Mouse (Mus musculus) ovary, postnatal 14 days (tissue): ENCODE data around the gene Gm37240.

Experiments used
- DNase-seq: peaks from one replicate; pipeline ENCODE4 v3.0.0; 2022; ENCODE audit warnings: low spot score

The Gm37240 gene

DNA sequence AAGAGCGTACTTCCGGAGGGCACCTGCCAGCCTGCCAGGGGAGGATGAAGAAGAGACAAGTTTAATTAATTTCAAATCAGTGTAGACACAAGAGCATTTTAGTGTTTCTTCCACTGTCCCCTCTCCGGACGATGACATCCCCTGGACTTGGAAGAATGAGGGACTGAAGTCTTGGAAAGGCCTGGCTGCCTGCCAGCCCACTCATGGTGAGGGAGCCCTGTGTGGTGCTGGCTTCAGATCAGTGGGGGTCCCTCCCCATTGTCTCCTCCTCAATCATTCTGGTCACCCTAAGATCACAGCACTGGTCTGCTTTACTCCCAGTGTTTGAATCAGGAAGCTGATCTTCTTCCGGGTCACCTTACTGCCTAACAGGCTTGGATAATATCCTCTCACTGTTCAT, 1185.4 kb downstream of the Gm37240 start:
- DNase-seq: no peak

DNA sequence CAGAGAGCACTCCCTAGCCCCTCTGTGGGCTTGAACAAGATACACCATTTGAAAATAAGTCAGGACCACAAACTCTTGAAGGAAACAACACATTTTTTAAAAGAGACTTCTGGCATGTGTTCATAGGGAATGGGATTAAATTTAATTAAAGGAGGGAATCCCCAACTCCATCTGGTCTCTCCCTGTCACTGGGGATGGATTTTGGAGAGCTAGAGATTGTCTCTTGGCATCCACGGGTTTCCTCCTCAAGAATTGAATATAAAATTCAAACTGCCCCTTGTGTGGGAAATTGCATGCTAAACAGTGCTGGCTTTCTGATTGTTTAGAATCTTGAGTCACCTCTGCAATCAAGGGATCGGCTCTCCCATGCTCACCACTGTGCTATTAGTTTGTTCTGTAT, 1185.8 kb downstream of the Gm37240 start:
- no peak for DNase-seq

DNA sequence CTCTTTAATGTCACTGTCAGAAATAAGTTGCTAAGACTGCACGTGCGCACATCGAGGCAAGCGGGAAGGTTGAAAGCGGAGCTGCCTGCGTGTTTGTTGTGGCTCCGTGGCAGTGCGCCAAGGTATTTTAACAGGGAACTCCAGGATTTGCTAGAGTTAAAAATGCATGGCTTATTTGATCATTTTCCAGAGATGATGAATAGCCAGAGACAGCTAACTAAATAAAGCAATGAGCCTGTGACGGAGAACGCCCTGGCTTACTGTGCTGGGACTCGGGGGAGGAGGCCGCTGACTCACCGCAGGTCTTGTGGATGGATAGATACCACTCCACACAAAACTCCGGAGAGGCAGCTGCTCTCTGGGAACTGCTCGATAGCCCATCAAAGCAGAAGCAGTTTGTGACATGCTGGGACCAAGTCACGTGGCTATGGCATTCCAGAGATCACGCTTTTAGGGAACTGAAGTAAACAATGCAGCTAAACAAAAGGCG, 1190.8 kb downstream of the Gm37240 start:
- peak; percentile 7 for DNase-seq

DNA sequence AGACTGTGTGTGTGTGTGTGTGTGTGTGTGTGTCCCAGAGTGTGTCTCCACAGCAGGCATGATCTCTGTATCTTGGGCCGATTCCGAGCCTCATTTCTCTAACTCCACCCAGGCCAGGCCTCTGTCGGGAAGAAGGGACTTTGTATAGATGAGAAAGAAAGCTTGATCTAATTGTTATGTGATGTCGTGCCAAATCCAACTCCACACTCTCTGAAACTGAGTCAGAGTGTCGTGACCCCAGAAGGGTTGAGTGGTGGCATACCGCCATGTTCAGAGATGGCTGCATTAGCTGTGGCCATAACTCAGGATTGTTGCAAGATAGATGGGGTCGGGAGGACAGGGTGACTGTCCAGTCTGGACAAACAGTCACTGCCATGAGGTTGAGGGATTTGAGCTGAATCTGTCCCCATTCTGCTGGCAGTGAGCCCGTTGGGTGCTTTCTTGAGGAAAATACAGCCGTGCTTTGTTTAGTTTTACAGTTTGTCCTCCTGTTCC, 1191.4 kb downstream of the Gm37240 start:
- no peak for DNase-seq

DNA sequence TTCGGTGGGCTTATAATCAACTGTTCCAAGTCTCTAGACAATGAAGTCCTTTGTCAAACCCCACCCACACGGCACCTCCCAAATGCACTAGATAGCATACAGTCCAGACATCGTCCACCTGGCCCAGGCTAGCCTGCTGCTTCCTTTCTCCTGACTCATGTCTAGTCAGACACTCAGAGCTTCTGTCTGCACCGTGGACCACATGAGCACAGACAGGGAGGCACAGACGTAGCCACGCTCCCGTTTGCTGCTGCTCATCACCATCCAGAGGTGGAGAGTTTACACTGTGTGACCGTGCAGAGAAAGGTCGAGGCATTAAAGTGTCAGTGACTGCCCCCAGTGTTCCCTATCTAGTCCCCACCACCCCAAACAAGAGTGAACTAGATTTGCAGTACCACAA, 1191.9 kb downstream of the Gm37240 start:
- DNase-seq: no peak

DNA sequence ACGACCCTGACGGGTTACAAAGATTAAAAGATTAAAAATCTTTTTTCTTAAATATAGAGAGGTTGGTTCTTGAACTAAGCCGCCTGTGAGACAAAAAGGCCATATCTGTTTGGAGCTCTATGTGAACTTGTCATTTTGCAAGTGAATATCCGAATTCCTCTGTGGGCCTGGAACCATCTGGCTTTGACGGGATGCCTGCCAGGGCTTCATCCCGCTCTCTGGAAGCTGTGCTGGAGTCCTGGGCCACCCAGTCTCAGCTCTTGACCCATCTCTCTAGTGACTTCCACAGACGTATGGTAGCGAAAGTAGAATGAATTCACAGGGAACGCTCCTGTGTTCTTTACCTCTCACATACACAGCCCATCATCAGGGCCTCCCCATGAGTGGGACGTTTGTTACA, 1193.4 kb downstream of the Gm37240 start:
- no peak for DNase-seq

DNA sequence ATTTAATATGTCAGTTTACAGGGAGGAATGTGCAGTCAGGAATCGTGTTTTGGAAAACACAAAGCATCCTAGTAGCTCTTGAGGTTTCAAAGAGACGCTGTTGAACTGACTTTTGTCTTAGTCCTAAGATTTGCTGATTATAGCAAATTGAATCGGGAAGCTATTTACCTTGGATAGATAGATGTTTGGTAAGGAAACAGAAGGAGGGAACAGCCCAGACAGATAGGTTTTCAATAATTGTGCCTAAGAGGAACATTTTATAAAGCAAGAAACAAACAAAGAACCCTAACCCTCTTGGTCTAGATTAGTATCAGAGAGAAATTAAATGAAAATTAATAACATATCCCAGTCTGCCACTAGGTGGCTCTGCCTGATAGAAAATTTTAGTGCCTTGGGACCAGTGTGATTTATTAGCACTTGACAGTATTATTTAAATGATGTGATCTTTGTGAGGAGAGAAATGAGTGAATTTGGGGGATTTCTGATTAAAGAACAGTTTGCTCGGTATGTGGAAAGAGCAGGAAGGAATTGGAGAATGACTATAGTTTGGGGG, 1194.6 kb downstream of the Gm37240 start:
- DNase-seq: peak; percentile 10

DNA sequence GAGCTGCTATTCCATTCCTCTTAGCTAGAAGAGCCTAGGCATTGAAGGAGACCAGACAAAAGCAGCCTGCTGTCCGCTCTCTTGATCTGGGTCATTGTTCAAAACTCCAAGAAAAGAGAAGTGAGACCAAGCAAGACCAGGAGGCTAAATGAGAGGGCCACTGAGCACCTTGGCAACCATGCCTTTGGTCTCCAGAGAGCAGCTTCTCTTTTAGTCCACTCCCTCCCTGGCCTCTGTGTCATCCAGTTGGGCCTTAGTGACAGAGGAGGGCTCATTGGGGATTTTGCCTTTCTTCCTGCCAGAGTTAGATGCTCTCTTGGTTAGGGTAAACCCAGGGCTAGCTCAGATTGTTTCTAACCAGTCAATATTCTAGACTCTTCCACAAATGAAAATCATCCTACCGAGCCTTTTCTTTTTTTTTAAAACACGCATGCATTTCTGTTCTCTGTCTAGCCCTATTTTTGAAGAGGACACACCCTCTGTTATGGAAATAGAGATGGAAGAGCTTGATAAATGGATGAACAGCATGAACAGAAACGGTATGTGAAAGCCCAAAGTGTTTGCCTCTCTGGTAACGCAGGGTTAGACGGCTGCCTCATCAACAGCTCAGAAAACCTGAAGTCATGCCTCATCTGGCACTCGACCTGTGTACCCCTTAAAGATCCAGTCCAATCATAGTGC, 1197.1 kb downstream of the Gm37240 start:
- DNase-seq: no peak

DNA sequence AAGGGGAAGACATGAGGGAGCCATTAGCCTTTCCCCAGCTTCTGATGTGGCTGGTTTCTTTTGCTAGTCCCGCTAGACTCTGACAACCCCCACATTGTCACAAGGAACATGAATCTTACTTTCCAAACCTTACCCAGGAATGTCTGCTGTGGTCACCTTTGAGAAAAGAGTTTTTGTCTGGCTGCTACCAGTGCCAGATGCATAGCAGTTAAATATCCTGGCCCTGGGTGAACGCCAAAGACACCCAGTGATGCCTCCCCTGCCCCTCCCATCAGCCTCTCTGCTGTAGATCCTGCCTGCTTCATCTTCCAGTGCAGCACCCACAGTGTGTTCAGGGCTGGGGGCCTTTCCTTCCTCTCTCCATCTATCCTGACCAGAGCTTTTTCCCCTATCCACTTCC, 1197.7 kb downstream of the Gm37240 start:
- no peak for DNase-seq

DNA sequence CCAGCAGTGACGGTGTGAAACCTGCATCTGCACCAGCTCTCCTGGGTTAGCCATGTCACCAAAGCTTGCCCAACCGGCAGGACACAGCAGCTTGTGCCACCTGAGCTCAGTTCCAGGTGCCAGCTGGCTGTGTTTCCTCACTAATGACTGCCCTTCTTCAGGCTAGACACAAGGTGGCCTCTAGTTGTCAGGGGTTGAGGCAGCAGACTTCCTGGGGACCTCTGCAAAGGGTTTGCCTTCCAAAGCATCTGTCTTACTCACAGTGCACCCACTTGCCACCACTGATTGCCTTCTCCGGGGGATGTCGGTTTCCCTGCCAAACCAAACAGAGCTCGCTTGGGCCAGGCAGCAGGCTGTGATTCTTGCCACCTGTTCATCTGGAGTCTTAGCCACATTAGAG, 1199.1 kb downstream of the Gm37240 start:
- no peak for DNase-seq

DNA sequence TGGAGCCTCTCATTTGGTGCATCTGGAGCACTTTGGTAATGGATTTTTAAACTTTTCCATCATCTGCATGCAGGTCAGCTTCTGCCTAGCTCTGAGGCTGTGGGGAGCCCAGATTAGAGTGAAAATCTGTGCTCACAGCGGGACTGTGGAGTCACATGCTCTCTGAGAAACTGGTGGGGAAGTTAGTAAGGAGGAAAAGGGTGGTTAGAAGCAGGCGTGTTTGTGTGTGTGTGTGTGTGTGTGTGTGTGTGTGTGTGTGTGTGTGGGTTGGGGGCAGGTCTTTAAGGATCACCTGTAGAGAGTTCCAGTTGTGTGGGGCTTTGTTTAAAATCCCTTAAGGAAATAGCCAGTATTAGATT, 1199.9 kb downstream of the Gm37240 start:
- no peak for DNase-seq

DNA sequence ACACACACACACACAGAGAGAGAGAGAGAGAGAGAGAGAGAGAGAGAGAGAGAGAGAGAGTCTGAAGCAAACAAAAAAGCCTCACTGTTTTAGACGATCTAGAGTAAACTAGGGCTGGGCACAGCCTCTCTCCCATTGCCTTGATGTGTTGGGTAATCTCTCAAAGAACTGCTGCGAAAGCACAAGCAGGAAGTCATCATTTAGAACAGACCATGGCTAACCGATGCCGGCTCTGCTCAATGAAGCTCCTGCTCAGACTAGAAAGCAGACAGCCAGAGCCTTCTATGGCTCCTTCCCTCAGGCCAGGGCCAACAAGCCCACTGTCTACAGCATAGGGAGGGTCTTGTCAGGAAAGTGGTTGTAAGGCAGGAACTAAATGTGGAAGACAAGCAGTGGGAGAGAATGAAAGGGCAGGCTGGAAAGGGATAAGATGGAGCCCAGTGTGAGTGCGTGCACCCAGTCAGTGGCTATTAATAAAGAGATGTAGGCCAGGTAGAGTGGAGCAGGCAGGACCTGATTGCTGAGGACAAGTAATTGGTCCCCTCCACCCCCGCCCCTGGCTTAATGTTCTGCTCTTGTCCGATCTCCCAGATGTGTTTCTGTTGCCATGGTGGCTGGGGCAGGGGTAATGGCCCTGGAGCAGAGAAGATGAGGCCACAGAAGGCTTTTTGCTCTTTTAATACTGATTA, 1200.4 kb downstream of the Gm37240 start:
- DNase-seq: no peak

DNA sequence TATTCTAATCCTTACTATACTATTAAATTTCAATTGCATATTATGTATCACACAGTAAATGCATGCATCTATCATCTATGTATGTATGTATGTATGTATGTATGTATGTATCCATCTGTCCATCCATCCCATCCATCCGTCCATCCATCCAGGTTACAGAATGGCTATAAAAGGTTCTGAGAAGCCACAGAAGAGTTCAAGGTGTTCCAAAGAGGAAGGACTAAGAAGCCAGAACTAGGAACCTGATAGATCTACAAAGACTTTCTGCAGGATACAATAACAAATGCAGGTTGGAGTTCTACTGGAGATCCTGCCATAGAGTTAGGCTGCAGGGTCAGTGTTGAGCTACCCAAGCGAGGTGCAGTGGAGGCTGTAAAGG, 1201.0 kb downstream of the Gm37240 start:
- DNase-seq: no peak

DNA sequence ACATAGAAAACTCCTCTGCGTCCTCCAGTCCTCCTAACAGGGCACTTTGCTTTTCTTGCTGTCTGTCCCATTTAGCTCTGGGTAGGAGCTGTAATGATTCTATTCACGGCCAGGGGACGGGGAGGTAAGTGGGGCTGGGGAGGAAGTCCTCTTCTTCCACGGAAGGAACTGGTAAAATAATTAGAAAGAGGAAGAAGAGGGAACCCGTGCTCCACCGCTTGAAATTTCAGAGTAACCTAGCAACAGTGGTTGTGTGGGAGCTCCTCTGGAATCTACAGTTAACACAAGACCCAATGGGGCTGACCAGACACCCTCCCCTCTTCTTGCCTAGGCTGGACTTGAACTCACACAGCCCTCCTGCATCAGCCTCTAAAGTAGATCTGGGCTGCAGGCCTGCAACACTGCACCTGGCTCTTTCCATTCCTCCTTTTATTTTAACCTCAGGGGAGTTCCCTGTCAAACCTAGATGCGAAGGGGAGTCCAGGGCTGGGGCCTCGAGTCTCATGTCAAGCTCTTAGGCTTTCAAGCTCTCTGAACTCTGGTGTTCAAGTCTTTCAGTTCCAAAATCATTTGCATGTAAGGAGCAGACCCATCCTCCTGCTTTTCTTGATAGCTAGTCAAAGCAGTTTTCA, 1201.5 kb downstream of the Gm37240 start:
- DNase-seq: no peak

DNA sequence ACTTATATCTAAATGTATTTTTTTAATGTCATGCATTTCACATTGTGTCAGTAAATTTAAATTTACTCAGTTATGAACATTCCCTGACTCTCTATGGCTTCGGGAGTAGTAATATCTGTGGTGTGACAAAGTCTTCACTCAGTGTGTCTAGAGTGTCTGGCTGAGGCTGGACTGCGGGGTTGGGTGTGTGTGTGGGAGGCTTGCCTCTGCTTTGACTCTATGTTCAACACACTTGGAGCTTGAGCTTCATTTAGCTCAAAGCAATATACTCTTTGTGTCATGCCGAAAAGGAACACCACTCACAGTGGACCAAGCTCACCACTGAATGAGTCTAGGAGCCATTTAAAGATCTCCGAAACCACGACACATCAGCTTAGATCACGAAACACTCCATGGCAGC, 1203.5 kb downstream of the Gm37240 start:
- no peak for DNase-seq

DNA sequence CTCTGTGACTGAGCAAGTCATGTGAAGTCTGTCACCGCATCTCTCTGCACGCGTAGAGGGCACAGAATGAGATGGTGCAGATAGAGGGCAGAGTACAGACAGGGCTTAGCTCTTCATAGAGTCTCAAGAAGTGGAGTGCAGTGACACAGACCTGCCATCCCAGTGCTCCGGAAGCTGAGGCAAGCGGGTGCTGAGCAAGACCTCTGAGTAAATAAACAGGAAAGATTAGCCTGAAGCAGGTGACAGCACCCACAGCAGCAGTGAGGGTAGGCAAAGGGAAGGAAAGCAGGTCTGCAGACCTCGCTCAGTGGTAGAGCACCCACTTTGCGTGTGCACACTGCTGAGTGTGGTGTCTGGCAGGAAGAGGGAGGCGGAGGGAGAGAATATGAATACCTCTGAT, 1205.6 kb downstream of the Gm37240 start:
- no peak for DNase-seq

DNA sequence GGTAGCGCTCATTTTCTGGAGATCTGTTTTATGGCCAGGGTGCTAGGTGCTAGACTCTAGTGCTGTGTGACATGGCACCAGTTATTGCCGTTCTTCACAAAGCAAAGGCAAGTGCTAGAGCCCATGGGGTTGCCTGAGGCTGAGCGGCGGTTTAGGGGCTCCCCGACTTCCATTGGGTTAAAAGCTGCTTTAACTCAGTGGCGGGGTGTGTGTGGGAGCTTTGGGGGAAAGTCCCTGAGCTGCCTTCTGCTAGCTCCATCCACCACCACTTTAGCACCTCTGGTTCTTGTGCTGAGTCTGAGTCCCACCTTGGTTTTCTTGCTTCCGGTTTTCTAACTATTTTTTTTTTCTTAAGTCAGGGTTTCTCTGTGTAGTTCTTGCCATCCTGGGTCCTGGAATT, 1207.3 kb downstream of the Gm37240 start:
- no peak for DNase-seq

DNA sequence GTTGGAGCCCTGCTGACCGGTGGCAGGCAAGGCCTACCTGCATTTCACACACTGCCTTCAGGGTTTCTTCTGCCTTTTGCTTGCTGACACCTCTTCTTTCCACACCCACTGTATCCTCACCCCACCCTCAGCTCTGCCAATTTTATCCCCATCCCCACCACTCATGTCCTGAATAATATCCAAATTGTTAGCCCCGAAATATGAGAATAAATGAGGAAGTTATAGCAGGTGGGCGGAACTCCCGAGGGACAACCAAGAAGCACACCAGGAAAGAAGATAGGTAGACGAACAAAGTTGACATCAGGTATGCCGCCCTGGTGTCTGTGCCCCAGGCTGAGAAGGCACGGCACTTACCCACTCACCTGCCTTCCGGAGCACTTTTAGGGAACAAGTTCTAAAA, 1207.8 kb downstream of the Gm37240 start:
- DNase-seq: no peak

DNA sequence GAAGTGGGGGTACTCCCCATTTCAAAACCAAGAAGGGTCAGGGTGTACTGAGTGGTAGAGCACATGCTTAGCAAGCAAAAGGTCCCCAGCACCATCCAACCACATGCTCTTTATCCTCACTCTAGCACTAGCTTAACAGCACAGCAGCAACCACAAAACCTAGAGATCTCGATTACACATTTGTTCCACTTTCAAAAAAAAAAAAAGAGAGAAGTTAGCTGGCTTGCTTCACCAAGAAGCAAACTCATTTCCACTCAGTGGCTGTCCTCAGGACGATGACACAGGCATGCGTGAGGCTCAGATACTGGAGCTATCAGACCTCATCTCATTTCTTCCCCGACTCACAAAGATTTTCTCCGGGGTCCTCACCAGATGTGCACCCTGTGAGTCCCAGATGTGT, 1208.4 kb downstream of the Gm37240 start:
- no peak for DNase-seq

DNA sequence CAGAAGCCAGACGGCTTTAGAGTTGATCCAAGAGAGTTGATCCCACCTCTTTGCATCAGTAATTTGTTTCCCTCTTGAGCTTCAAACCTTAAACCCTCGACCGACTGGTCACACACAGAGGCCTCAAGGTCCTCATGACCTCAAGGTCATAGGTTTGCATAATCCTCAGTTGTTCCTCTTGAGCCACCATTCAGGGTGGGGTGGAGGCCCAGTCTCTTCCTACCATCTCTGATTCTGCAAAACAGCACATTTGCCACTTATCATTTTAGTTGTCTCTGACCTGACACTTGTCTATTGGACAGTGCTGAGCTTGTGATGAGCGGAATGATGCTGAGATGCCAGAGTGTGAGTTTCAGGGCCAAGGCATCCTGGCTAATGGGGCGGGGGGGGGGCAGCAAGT, 1211.6 kb downstream of the Gm37240 start:
- DNase-seq: no peak

DNA sequence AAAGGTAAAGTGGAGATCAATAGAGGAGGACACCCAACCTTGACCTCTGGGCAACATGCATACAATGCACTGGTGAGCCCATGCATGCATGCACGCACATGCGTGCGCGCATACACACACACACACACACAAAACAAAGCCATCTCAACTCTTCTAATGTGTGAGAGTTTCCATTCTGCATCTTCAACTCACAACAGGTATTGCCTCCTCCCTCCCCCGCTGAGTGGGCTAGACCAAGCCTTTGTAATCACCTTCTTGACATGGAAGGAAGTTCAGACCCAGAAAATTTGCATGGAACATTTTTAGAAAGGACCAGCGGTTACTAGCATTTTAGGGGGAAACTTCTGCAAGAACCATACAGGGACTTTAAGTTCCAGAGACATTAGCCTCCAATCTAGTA, 1213.8 kb downstream of the Gm37240 start:
- DNase-seq: no peak

DNA sequence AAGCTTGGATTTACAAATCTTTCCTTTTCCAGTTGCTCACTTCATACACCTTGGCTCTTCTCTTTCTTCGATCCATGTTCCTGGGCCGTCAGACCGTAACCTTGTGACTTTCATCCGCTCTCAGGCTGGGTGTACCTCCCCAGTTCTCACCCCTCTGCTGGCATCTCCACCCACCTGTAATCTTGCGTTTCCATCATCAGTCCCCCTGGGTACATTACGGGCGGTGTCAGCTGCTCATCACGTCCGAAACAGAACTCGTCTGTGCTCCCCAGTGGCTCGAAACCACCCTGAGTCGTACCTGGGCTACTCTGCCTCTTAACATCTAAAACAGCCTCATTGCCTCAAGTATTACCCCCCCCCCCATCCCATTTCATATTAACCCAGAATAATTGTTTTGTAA, 1215.2 kb downstream of the Gm37240 start:
- DNase-seq: no peak

DNA sequence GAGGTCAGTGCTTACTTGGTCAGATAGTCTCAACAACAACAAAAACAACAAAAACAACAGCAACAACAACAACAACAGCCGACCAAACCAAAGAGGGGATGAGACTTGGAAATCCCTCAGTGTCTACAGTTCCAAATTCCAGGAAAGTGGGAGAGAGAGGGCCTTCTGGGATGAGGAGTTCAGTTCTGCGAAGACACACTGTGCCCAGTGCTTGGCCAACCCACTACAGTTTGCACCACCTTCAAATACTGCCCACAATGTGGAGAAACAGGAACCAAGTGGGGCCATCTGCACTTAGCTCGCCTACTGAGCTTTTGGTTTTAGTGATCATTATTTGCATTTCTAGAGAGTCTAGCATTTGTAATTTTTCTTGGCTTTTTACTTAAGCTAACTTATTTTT, 1218.4 kb downstream of the Gm37240 start:
- DNase-seq: no peak
